Mouse (Mus musculus) liver, adult 2 months (tissue): ENCODE data around the gene Fam185a. TPM values are rescaled to one million over a fixed set of nuclear protein-coding genes. Genes with fewer than 3 reads are reported as not detected.

Experiments used
- DNase-seq: peaks from one replicate; pipeline ENCODE4 v3.0.0-alpha.2; 2011; ENCODE audit warnings: low read depth, low spot score; ENCODE audit errors: extremely low read depth
- H3K27ac ChIP-seq: fragments of 200-500 bp; replicated peaks from 2 replicates; pipeline ENCODE4 v1.5.1; 2012; ENCODE audit warnings: low read depth, mild to moderate bottlenecking, control low read depth, inconsistent platforms, low read length; ENCODE audit not compliant: insufficient read depth
- H3K27me3 ChIP-seq: fragments of 200-500 bp; 2 replicates; pipeline ENCODE4 v1.6.1; 2012; ENCODE audit warnings: mild to moderate bottlenecking, moderate library complexity, low read length, inconsistent platforms; ENCODE audit not compliant: control insufficient read depth, insufficient read depth
- H3K36me3 ChIP-seq: fragments of 200-500 bp; 2 replicates; pipeline ENCODE4 v1.6.1; 2012; ENCODE audit warnings: low read length, inconsistent platforms; ENCODE audit not compliant: control insufficient read depth, insufficient read depth
- H3K4me1 ChIP-seq: fragments of 200-500 bp; 2 replicates; pipeline ENCODE4 v1.6.1; 2011; ENCODE audit warnings: low read length; ENCODE audit not compliant: control insufficient read depth, insufficient read depth
- H3K4me3 ChIP-seq: fragments of 200-500 bp; 2 replicates; pipeline ENCODE4 v1.5.1; 2011; ENCODE audit warnings: low read depth, mild to moderate bottlenecking, control low read depth, low read length, moderate library complexity; ENCODE audit not compliant: insufficient read depth
- H3K79me2 ChIP-seq: fragments of 200-500 bp; 2 replicates; pipeline ENCODE4 v1.6.1; 2012; ENCODE audit warnings: inconsistent platforms, mild to moderate bottlenecking, low read length, moderate library complexity; ENCODE audit not compliant: control insufficient read depth, insufficient read depth
- H3K9ac ChIP-seq: fragments of 200-500 bp; 2 replicates; pipeline ENCODE4 v1.6.1; 2012; ENCODE audit warnings: low read depth, mild to moderate bottlenecking, control low read depth, inconsistent platforms, low read length
- CTCF ChIP-seq: fragments of 200-500 bp; IDR thresholded peaks from 2 replicates; pipeline ENCODE4 v1.5.1; 2011; ENCODE audit warnings: low read depth, low read length, control low read depth
- POLR2A ChIP-seq: fragments of 200-500 bp; IDR thresholded peaks from 2 replicates; pipeline ENCODE4 v1.6.1; 2011; ENCODE audit warnings: low read length, control low read depth; ENCODE audit not compliant: insufficient read depth; ENCODE audit errors: extremely low read depth
- WGBS: fragments of 180-500 bp; shearing (Covaris S2); methylation state at CpG from one replicate; pipeline ENCODE4 v1.1.7; 2018; 5-methylcytosine and 5-hydroxymethylcytosine counted together
- polyA plus RNA-seq: library from polyadenylated mRNA; depleted of rRNA; stranded (reverse); fragments of >200 nt; gene quantifications from 2 replicates; pipeline ENCODE4 v1.2.3, GENCODE M21; 2012
- total RNA-seq: library from RNA; depleted of rRNA; stranded (reverse); fragments of >200 nt; gene quantifications from 2 replicates; pipeline ENCODE4 v1.2.3, GENCODE M21; 2014

Fam185a gene
- total and polyA plus RNA-seq, 2 experiments = 1.7 to 9.8 TPM

GRCm38 (mm10) chr5:21383392-21384251 lies 41.1 kb upstream of the Fam185a start:
- TF ChIP-seq POLR2A (no peak), CTCF (no peak)
- H3K4me1 ChIP-seq = peaks cover 8% of the 10 kb centered on the region
- H3K9ac ChIP-seq = no peak overlapping the region
- no peak for DNase-seq
- no peak overlapping the region for H3K4me3 ChIP-seq
- no peaks in the 10 kb centered on the region for H3K27me3 ChIP-seq
- H3K36me3 ChIP-seq = no peaks in the 10 kb centered on the region
- no peak overlapping the region for H3K27ac ChIP-seq
- H3K79me2 ChIP-seq = no peaks in the 10 kb centered on the region
- 67% methylated on average over 14 of the region's 14 CpGs for WGBS

DNA sequence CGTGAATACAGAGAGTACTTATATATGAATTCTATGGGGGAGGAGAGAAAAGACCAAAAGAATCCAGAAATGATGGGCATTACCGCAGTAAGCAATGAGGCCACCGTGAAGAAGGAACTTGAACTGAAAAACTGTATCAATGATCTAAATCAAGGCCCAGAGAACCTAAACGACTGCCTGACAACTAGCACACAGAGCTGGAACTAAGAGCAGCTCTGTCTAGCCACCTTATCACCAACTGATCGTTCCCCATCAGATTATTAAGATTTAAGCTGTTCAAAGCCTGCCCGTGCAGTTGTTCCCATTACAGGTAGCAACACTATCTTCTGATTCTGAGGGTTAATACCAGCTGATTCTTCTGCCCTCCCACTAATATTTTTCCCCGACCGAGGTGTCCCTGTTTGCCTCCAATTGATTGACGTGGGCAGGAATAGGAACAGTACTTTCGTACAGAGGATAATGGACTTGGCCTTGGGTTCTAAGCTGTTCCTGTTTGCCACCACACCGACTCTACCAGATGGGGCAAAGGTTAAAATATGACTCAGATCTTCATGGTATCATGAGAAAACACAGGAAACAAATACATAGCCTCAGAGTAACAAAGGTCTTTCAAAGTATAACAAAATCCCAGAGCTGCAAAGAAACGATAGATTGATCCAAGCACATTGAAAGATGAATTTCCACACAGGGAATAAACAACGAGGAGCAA lies 40.4 kb upstream of the Fam185a start:
- 41% methylated on average over 13 of the region's 13 CpGs for WGBS
- H3K4me3 ChIP-seq = no peak overlapping the region
- H3K9ac ChIP-seq = no peak overlapping the region
- H3K4me1 ChIP-seq = peaks cover 8% of the 10 kb centered on the region
- H3K79me2 ChIP-seq = no peaks in the 10 kb centered on the region
- peak; percentile 24 for DNase-seq
- TF ChIP-seq CTCF (no peak), POLR2A (no peak)
- H3K27ac ChIP-seq = no peak overlapping the region
- H3K27me3 ChIP-seq = no peaks in the 10 kb centered on the region
- H3K36me3 ChIP-seq = no peaks in the 10 kb centered on the region

DNA sequence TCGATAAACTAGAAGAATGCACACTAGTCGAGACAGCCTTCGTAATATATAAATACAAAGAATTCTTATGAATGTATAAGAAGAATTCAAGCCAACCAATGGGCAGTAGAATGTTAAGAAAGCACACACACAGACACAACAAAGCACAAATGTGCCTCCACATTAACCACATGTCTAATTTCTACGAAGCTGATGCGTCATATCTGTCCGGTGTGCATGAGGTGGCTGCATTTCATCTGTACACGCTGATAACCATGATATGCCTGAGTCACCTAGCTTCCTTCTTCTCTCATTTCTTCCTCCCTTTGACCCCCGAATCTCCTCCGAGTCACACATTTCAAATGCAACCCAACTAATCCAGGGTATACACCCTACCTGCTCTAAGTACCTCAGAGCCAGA lies 39.8 kb upstream of the Fam185a start:
- Histone ChIP-seq H3K27me3 (no peaks in the 10 kb centered on the region), H3K36me3 (no peaks in the 10 kb centered on the region), H3K79me2 (no peaks in the 10 kb centered on the region), H3K9ac (no peak overlapping the region), H3K27ac (no peak overlapping the region), H3K4me3 (no peak overlapping the region), H3K4me1 (peaks cover 8% of the 10 kb centered on the region)
- no peak for TF ChIP-seq CTCF
- no peak for TF ChIP-seq POLR2A
- 91% methylated on average over 9 of the region's 9 CpGs for WGBS
- no peak for DNase-seq

GRCm38 (mm10) chr5:21386432-21386831 lies 38.3 kb upstream of the Fam185a start:
- Histone ChIP-seq H3K4me3 (no peak overlapping the region), H3K27ac (no peak overlapping the region), H3K4me1 (peaks cover 11% of the 10 kb centered on the region), H3K79me2 (no peaks in the 10 kb centered on the region), H3K27me3 (no peaks in the 10 kb centered on the region), H3K9ac (no peak overlapping the region), H3K36me3 (no peaks in the 10 kb centered on the region)
- DNase-seq = peak; percentile 25
- TF ChIP-seq POLR2A (no peak), CTCF (no peak)
- 72% methylated on average over 4 of the region's 4 CpGs for WGBS

DNA sequence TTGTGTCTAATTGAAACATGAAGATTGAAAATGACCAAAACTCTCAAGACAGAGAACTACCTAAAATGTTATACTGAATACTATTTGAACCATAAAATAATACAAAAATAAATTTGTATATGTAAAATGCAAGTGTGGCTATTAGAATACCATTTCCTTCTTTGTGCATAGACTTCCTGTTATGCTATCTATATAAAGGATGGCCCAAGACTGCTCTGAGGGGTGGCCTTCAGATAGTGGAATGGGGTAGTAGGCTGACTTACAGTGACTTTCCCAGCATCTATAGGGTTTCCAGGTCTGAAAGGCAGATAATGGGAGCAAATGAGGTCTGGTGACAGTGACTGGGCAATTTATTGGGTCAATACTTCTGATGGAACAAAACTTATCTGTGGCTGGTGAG lies 37.4 kb upstream of the Fam185a start:
- H3K4me3 ChIP-seq = no peak overlapping the region
- H3K9ac ChIP-seq = no peak overlapping the region
- no peak overlapping the region for H3K27ac ChIP-seq
- peaks cover 12% of the 10 kb centered on the region for H3K4me1 ChIP-seq
- H3K36me3 ChIP-seq = no peaks in the 10 kb centered on the region
- TF ChIP-seq CTCF (no peak), POLR2A (no peak)
- no peak for DNase-seq
- no peaks in the 10 kb centered on the region for H3K79me2 ChIP-seq
- no peaks in the 10 kb centered on the region for H3K27me3 ChIP-seq

GRCm38 (mm10) chr5:21388855-21389254 lies 35.9 kb upstream of the Fam185a start:
- TF ChIP-seq CTCF (no peak), POLR2A (no peak)
- H3K27ac ChIP-seq = no peak overlapping the region

More at GRCm38 (mm10) chr5:21388855-21389254, 35.9 kb upstream of the Fam185a start:
- Histone ChIP-seq H3K36me3 (no peaks in the 10 kb centered on the region), H3K79me2 (no peaks in the 10 kb centered on the region), H3K9ac (no peak overlapping the region), H3K27me3 (no peaks in the 10 kb centered on the region), H3K4me1 (peaks cover 12% of the 10 kb centered on the region), H3K4me3 (no peak overlapping the region)
- 86% methylated on average over 4 of the region's 4 CpGs for WGBS
- DNase-seq = no peak
